Mouse (Mus musculus): ENCODE results near the gene Fshr. TPM values are rescaled to one million over a fixed set of nuclear protein-coding genes. Genes with fewer than 3 reads are reported as not detected.

Gene Fshr
- polyA plus RNA-seq, 1 experiment from 2014 or later: not detected

- Histone ChIP-seq H3K9me3 (no peaks in the 10 kb centered on the region), H3K36me3 (no peaks in the 10 kb centered on the region), H3K4me1 (replicated peaks) (peaks cover 26% of the 10 kb centered on the region), H3K4me3 (no peak overlapping the region), H3K4me2 (peak overlapping the region; percentile 4; the same call in 1 of the 2 replicates), H3K9ac (no peak overlapping the region), H3K27me3 (no peaks in the 10 kb centered on the region), H3K27ac (replicated peaks) (peak overlapping the region; percentile 70)
- peak; percentile 85 for ATAC-seq (ENCODE audit: low FRiP score, low read depth)
- WGBS: 4% methylated on average over 4 of the region's 4 CpGs
Observed at GRCm38 (mm10) chr17:88938153-88938681, 262.3 kb downstream of the Fshr start.

GRCm38 (mm10) chr17:88937341-88938152 lies 262.9 kb downstream of the Fshr start:
- 6% methylated on average over 7 of the region's 7 CpGs for WGBS
- peak; percentile 98 for ATAC-seq (ENCODE audit: low FRiP score, low read depth)
- no peak overlapping the region for H3K9ac ChIP-seq
- H3K4me1 ChIP-seq (replicated peaks): peaks cover 26% of the 10 kb centered on the region
- H3K4me2 ChIP-seq: peak overlapping the region; percentile 4; the same call in 1 of the 2 replicates
- H3K36me3 ChIP-seq: no peaks in the 10 kb centered on the region
- peak overlapping the region; percentile 70 for H3K27ac ChIP-seq (replicated peaks)
- no peaks in the 10 kb centered on the region for H3K9me3 ChIP-seq
- no peaks in the 10 kb centered on the region for H3K27me3 ChIP-seq
- H3K4me3 ChIP-seq: no peak overlapping the region

- 25% methylated on average over 3 of the region's 3 CpGs for WGBS
- Histone ChIP-seq H3K9me3 (no peaks in the 10 kb centered on the region), H3K4me3 (no peak overlapping the region), H3K27me3 (no peaks in the 10 kb centered on the region), H3K9ac (no peak overlapping the region), H3K4me1 (replicated peaks) (peaks cover 26% of the 10 kb centered on the region), H3K4me2 (no peak overlapping the region), H3K27ac (replicated peaks) (peak overlapping the region; percentile 70), H3K36me3 (no peaks in the 10 kb centered on the region)
- no peak for ATAC-seq (ENCODE audit: low FRiP score, low read depth)
Observed at GRCm38 (mm10) chr17:88936941-88937340, 263.5 kb downstream of the Fshr start.
